Mouse (Mus musculus) G1E (cell line): ENCODE results near the gene Pms1. TPM values are rescaled to one million over a fixed set of nuclear protein-coding genes. Genes with fewer than 3 reads are reported as not detected.

Source experiments
- ATAC-seq: 2 replicates; pipeline ENCODE4 v1.8.0; 2016; ENCODE audit warnings: mild to moderate bottlenecking; ENCODE audit not compliant: insufficient number of reproducible peaks, poor library complexity, low FRiP score, severe bottlenecking; ENCODE audit errors: extremely low read depth
- DNase-seq: peaks from one replicate; pipeline ENCODE4 v3.0.0; 2012; ENCODE audit warnings: low spot score
- H3K27me3 ChIP-seq: 2 replicates; pipeline ENCODE4 v1.6.1; 2012; ENCODE audit warnings: mild to moderate bottlenecking, low read length, inconsistent platforms; ENCODE audit not compliant: insufficient read depth
- H3K36me3 ChIP-seq: replicated peaks from 2 replicates; pipeline ENCODE3; 2012; ENCODE audit warnings: mild to moderate bottlenecking, inconsistent platforms
- H3K4me1 ChIP-seq: 2 replicates; pipeline ENCODE4 v1.6.1; 2012; ENCODE audit warnings: low read depth, low read length, inconsistent platforms, mixed read lengths; ENCODE audit not compliant: insufficient read depth
- H3K4me3 ChIP-seq: 2 replicates; pipeline ENCODE4 v1.5.1; 2012; ENCODE audit warnings: low read depth, mild to moderate bottlenecking, inconsistent platforms, low read length, moderate library complexity, mixed read lengths
- H3K9me3 ChIP-seq: replicated peaks from 2 replicates; pipeline ENCODE4 v1.6.1; 2012; ENCODE audit warnings: inconsistent platforms
- CTCF ChIP-seq: IDR thresholded peaks from 2 replicates; pipeline ENCODE4 v1.5.1; 2012; ENCODE audit warnings: low read depth, low read length, inconsistent platforms, mixed read lengths
- GATA1 ChIP-seq: IDR thresholded peaks from 2 replicates; pipeline ENCODE4 v1.6.1; 2012; ENCODE audit warnings: borderline replicate concordance, low read length, inconsistent platforms, mixed read lengths
- GATA2 ChIP-seq: IDR thresholded peaks from 2 replicates; pipeline ENCODE4 v1.6.1; 2012; ENCODE audit warnings: low read depth, low read length, inconsistent platforms, borderline replicate concordance
- POLR2AphosphoS5 ChIP-seq: IDR thresholded peaks from 2 replicates; pipeline ENCODE4 v1.6.1; 2012; ENCODE audit warnings: low read depth, low read length, inconsistent platforms; ENCODE audit not compliant: insufficient replicate concordance
- TAL1 ChIP-seq: conservative IDR thresholded peaks from 2 replicates; pipeline ENCODE4 v1.6.1; 2012; ENCODE audit warnings: low read depth, low read length, inconsistent platforms, mixed read lengths
- polyA plus RNA-seq: library from polyadenylated mRNA; stranded (reverse); fragments of >175 nt; gene quantifications from 2 replicates; pipeline ENCODE4 v1.2.3, GENCODE M21; 2012
- total RNA-seq, 2 experiments: library from RNA; stranded (forward) in 1 of 2; stranded (reverse) in 1 of 2; fragments of 200-1000 nt in 1 of 2; fragments of >200 nt in 1 of 2; fragmentation: Nextera tagmentation in 1 of 2; gene quantifications; 2 replicates each; pipeline ENCODE4 v1.2.3; 2014 to 2017

The Pms1 gene
- total and polyA plus RNA-seq, 3 experiments, result 2.9 to 49.3 (median 41.0) TPM

DNA sequence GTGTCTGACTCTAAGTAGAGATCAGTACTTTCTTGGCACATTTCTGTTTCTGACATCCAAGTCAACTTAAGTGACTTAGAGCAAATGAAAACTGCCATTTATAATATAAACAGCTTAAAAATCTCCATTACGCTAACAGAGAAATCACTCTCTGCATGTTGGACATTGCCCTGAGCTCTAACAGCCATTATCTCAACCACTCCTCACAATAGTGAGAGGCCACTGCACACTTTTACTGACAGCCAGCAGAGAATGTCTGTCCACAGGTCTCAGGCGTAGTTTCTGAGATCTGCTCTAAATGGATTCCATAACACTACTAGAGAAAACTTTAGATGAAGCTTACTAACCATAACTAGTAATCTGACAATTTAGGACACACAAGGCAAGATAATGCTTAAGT lies 92.9 kb downstream of the Pms1 start:
- Histone ChIP-seq H3K36me3 (peaks cover 46% of the 10 kb centered on the region), H3K27me3 (no peaks in the 10 kb centered on the region), H3K9me3 (no peaks in the 10 kb centered on the region), H3K4me1 (no peaks in the 10 kb centered on the region), H3K4me3 (no peak overlapping the region)
- no peak for DNase-seq
- TF ChIP-seq TAL1 (no peak), GATA1 (no peak), POLR2AphosphoS5 (no peak), GATA2 (no peak), CTCF (no peak)
- ATAC-seq, result no peak

DNA sequence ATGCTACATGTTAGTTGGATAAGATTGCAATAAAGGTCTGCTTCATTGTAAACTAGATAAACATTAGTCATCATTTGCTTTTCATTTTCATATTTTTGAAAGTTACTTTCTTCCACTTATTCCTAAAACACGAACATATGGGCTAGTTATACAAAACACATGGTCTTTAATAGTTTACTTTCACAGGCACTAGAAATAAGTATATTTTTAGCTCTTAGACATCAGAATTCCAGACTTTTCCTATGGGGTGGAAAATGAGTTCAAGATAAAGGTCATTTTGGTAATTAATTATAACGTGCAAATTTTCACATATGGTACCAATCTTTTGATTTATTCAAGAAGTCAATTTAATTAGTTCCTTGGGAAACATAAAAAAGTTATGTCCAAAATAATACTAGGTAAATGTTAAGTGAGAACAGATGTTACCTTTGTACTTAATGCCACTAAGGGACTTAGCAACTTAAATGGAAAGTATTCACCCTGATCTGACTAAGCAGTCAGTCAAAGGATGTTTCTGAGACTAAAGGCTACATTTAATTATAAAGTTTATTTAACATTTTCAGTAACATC lies 95.1 kb downstream of the Pms1 start:
- TF ChIP-seq CTCF, result no peak
- TF ChIP-seq GATA2, result no peak
- TF ChIP-seq TAL1, result no peak
- TF ChIP-seq POLR2AphosphoS5, result no peak
- no peak for TF ChIP-seq GATA1
- Histone ChIP-seq H3K4me3 (no peak overlapping the region), H3K9me3 (no peaks in the 10 kb centered on the region), H3K4me1 (no peaks in the 10 kb centered on the region), H3K36me3 (peaks cover 54% of the 10 kb centered on the region), H3K27me3 (no peaks in the 10 kb centered on the region)
- DNase-seq, result no peak
- ATAC-seq, result no peak

DNA sequence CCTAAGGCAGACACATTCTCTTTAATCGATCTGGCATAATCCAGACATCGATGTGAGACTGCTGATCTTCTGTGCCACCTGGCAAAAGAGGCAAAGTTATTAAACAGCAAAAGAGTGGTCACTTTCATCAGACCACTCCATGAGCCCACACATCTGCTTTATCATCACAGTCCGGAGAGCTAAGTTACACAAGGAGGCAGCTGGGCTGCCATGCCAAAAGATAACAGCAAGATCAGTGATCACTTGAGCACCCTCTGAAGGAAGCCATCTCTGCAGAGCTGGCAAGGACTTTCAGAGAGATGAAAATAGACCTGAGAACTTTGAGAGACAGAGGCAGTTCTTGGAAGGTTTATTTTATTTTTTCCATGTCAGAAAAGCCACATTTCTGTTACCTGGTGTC lies 102.3 kb downstream of the Pms1 start:
- peaks cover 52% of the 10 kb centered on the region for H3K36me3 ChIP-seq
- no peak overlapping the region for H3K4me3 ChIP-seq
- H3K9me3 ChIP-seq, result no peaks in the 10 kb centered on the region
- no peak for ATAC-seq
- H3K4me1 ChIP-seq, result no peaks in the 10 kb centered on the region
- H3K27me3 ChIP-seq, result no peaks in the 10 kb centered on the region
- DNase-seq, result no peak
- TF ChIP-seq GATA2, result no peak
- TF ChIP-seq TAL1, result no peak
- TF ChIP-seq GATA1, result no peak
- no peak for TF ChIP-seq POLR2AphosphoS5

DNA sequence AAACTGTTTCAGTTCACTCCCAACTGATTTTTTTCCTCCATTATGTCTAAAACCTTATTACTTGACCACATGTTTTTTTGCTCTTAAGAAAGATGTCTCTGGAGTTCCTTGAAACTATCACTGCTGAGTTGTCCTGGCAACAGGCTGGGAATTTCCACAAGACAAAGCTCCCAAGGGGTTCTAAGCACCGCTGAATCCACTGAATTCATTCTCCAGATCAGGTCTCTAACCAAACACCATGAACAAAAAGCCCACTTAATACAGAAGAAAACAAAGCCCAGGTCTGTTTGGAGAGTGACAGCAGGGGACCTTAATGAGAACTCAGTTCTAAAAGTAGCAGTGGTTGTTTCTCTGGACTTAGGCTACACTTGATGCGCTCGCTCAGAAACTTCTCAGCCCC lies 105.6 kb downstream of the Pms1 start:
- no peak for TF ChIP-seq GATA2
- TF ChIP-seq CTCF, result no peak
- TF ChIP-seq GATA1, result no peak
- TF ChIP-seq POLR2AphosphoS5, result no peak
- TF ChIP-seq TAL1, result no peak
- Histone ChIP-seq H3K4me1 (no peaks in the 10 kb centered on the region), H3K9me3 (no peaks in the 10 kb centered on the region), H3K36me3 (peaks cover 42% of the 10 kb centered on the region), H3K4me3 (no peak overlapping the region), H3K27me3 (no peaks in the 10 kb centered on the region)
- ATAC-seq (no peak), DNase-seq (no peak)

DNA sequence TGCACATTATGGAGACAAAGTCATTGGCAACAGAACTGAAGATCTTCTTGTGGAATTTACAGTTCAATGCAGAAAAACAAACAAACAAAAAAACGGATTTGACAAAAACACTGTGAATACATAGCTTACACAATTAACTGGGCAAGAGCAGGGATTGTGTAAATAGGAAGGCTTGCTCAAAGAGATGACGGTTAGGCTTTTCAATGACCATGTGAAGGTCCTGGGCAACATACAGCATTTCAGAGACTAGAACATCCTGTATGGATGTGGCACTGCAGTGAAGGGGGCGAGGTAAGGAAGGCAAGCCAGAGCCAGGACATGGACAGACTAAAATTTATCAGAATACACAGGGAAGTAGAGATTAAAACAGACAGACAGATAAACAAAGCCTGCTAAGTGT lies 107.2 kb downstream of the Pms1 start:
- H3K36me3 ChIP-seq, result peaks cover 33% of the 10 kb centered on the region
- ATAC-seq, result no peak
- no peaks in the 10 kb centered on the region for H3K27me3 ChIP-seq
- no peak for DNase-seq
- H3K4me1 ChIP-seq, result no peaks in the 10 kb centered on the region
- H3K9me3 ChIP-seq, result no peaks in the 10 kb centered on the region
- H3K4me3 ChIP-seq, result no peak overlapping the region
- TF ChIP-seq TAL1 (no peak), CTCF (no peak), GATA2 (no peak), POLR2AphosphoS5 (no peak), GATA1 (no peak)

DNA sequence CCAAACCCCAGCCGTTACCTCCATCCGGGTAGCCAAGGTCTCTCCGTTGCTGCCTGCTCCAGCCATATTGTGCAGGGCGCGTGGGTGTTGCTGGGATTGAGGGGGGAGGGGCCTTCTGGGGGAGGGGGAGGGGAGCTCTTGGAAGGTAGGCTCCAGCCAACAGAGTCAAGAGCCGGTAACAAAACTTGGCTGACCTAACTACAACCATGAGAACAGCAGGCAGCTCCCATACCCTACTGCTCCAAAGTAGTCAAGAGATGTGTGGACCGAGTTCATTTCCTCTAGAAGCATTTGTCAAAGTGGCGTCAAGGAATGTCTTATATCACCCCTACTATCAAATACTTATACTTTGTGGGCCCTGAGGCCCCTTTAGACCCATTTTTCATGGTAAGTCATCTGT lies 109.3 kb downstream of the Pms1 start, which contains the start of gene 1700019A02Rik:
Gene 1700019A02Rik (minus strand): TSS at position 101 of the 400 bp plus-strand sequence.
- Histone ChIP-seq H3K27me3 (no peaks in the 10 kb centered on the region), H3K9me3 (no peaks in the 10 kb centered on the region), H3K36me3 (peaks cover 17% of the 10 kb centered on the region), H3K4me1 (no peaks in the 10 kb centered on the region), H3K4me3 (no peak within 1 kb of the TSS)
- DNase-seq, result no peak
- ATAC-seq, result no peak
- no peak for TF ChIP-seq GATA1
